Mouse (Mus musculus) embryonic fibroblast, embryonic 13.5 days (primary cell): ENCODE results near the gene Bcl11b. TPM values are rescaled to one million over a fixed set of nuclear protein-coding genes. Genes with fewer than 3 reads are reported as not detected.

ENCODE experiments used
- H3K27ac ChIP-seq: 2 replicates; pipeline ENCODE4 v1.5.1; 2012; ENCODE audit warnings: low read length, control low read depth, inconsistent platforms; ENCODE audit not compliant: insufficient read depth
- H3K4me1 ChIP-seq: 2 replicates; pipeline ENCODE4 v1.6.1; 2011; ENCODE audit warnings: low read length; ENCODE audit not compliant: control insufficient read depth, insufficient read depth
- H3K4me3 ChIP-seq: 2 replicates; pipeline ENCODE4 v1.5.1; 2011; ENCODE audit warnings: mild to moderate bottlenecking, control low read depth, low read length; ENCODE audit not compliant: insufficient read depth
- CTCF ChIP-seq: IDR thresholded peaks from 2 replicates; pipeline ENCODE4 v1.5.1; 2011; ENCODE audit warnings: mild to moderate bottlenecking, control low read depth, low read length, moderate library complexity, borderline replicate concordance; ENCODE audit not compliant: insufficient read depth
- POLR2A ChIP-seq: IDR thresholded peaks from 2 replicates; pipeline ENCODE4 v1.6.1; 2011; ENCODE audit warnings: low read depth, mild to moderate bottlenecking, control low read depth, low read length, moderate library complexity
- polyA plus RNA-seq: library from polyadenylated mRNA; stranded (reverse); fragments of >200 nt; gene quantifications from 2 replicates; pipeline ENCODE4 v1.2.4, GENCODE M21; 2011; ENCODE audit warnings: low read depth; ENCODE audit not compliant: missing spikeins, insufficient read length

Bcl11b gene
- 3.0 and 6.5 TPM in 2 replicates for polyA plus RNA-seq

DNA sequence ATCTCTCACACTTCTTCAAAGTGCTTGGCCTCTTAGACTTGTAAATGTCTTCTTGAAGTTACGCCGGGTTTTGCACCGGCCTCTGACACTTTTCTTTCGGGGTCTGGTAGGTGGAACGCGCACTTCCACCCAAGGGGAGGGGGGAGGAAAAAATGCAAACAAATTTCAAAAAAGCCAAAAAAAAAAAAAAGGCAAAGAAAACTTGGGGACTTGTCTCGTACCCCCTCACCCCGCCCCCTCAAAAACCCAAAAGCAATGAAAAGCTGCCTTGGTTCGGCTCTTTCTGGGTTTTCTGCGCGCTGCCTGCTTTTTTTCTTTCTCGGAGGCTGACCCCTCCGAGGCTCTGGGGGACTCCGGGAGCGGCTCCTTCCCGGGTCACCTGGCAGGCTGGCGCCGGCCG is at the start of gene Bcl11b:
Bcl11b (minus strand) TSS at position 120 of the 400 bp plus-strand sequence.
- Histone ChIP-seq H3K27ac (peak within 1 kb of the TSS; percentile 58), H3K4me3 (peak within 1 kb of the TSS; percentile 53), H3K4me1 (peaks cover 2% of the 10 kb centered on the region; the same call in 1 of the 2 replicates)
- TF ChIP-seq POLR2A (no peak), CTCF (no peak)

DNA sequence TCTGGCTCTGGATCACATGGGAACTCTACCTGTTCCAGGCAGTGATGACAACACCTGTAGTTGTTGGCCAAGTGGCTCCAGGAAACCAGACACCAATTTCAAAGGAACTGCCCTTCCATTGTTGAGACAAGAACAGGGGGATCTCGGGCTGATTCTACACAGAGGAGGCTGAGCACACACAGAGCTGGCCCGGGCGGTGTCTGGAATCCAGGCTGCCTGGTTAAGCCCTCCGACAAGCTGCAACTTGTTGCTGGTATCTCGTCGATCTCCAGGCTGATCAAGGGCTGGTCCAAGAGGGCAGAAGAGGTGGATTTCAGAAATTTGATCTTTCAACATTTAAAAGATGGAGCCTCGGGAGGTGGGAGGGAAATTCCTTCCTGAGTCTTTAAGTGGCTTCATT is 47.6 kb upstream of the Bcl11b start:
- Histone ChIP-seq H3K4me1 (no peaks in the 10 kb centered on the region), H3K27ac (no peak overlapping the region), H3K4me3 (no peak overlapping the region)
- TF ChIP-seq CTCF (no peak), POLR2A (no peak)

DNA sequence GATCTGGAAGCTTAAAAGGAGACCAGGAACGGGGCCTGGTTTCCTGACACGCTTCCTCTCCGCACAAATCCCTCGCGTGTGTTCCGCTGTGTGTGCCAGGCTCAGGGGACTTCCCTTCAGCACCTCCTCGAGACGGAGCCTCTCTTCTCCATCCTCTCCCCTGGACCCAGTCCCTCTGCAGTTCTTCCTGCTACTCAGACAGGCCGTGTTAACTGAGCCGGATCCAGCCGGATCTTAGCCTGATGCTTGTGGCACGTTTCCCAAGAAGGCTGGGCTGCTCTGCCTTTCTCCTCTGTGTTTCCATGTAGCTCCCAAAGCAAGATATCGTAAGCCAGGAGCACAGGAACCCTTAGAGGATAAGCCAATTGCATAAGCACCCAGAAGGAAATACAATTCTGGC is 46.2 kb upstream of the Bcl11b start:
- Histone ChIP-seq H3K4me1 (no peaks in the 10 kb centered on the region), H3K27ac (no peak overlapping the region), H3K4me3 (no peak overlapping the region)
- TF ChIP-seq CTCF (no peak), POLR2A (no peak)

DNA sequence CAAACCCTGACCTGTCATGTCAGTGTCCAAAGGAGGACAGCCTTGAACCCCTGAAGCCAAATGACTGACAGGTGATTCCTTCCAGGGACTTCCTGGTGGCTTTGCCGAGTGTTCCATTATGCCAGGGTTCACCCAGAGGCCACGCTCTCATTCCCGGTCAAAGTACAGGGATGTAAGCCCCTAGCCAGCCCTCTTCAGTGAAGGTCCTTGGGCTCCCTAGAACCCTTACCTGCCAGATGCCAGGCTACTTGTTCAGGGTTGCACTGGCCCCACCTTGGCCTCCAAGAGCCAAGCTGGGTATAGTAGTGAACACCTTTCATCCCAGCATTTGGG is 38.8 kb upstream of the Bcl11b start:
- no peak for TF ChIP-seq POLR2A
- TF ChIP-seq CTCF: no peak
- no peak overlapping the region for H3K27ac ChIP-seq

DNA sequence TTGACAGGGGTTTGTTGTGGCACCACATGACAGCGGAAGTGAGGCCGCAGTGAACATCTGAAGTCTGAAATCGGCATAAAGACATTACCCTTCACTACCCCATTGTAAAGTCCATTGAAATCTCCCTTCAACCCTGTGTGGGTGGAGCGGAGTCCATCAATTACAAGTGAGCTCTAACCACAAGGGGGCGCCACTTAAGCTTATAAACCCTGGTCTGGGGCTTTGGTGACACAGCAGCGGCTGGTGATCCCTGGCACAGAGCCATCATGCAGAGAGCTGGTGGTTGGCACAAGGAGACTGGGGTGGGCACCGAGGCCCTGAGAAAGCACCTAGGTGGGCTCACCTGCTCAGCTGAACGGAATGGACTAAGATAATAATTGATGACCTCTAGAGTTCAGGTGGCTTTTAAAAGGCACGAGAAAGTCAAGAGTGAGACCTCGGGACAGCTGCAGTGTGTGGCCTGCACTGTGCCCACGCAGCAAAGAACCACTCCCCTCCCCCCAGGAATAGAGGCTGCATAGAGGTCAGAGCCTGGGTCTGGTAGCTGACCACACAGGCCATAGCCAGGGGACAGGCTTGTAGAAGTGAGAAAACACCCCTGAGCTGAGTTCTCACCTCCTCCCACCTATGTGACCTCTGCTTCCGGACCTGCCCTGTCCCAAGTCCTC is 38.3 kb upstream of the Bcl11b start:
- no peak overlapping the region for H3K27ac ChIP-seq
- 0 out of 2 replicates have a peak, but pooled peaks have one; percentile 19 for TF ChIP-seq CTCF
- TF ChIP-seq POLR2A: no peak
- H3K4me1 ChIP-seq: no peaks in the 10 kb centered on the region
- no peak overlapping the region for H3K4me3 ChIP-seq

More for the DNA sequence above, 38.8 kb upstream of the Bcl11b start:
- H3K4me3 ChIP-seq: no peak overlapping the region
- H3K4me1 ChIP-seq: no peaks in the 10 kb centered on the region

DNA sequence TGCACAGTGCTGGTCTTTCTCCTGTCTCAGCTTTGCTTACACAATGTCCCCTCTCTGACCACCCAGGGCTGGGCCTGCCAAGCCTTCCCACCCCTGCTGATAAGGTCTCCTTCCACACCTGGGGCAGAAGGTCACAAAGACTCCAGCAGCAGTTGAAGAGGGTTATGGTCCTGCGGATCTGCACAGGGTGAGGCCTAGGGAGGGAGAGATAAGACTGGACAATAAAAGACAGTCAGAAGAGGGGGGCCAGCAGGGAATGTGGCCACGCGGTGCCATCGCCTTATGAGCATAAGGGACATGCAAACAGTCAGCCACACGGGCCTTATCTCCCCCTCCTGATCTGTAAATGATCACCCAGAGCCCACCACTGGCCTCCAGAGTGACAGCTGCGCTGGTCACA is 34.0 kb upstream of the Bcl11b start:
- Histone ChIP-seq H3K4me1 (no peaks in the 10 kb centered on the region), H3K4me3 (no peak overlapping the region), H3K27ac (no peak overlapping the region)
- TF ChIP-seq POLR2A (no peak), CTCF (no peak)

DNA sequence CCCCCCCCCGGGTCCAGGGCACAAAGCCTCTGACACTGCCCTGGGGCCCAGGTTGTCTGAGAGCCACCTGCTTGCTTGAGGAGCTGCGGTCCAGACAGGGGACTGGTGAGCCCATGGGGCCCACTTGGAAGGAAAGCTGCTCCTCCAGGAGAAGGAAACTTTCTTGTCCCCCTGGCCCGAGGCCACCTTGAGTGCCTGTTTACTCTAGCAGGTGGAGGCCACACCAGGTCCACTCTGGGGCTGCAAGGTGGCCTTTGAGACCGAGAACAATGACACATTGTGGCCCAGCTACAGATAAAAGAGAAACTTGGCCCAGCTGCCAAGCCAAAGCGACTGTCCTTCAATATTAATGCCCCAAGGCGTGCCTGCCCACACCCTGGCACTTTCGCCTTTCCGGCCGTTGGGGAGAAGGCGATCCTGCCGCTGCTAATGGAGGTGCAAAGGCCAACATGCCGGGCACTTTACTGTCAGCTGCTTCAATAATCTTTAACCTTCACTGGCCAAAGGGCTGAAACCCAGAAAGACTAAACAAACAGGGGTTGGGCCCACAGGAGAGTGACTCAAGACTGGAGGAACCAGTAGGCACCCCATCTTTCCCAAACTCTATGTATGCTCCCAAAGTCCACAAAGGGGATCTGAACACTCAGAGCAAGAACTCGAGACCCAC is 32.1 kb upstream of the Bcl11b start:
- Histone ChIP-seq H3K4me3 (no peak overlapping the region), H3K27ac (no peak overlapping the region), H3K4me1 (no peaks in the 10 kb centered on the region)
- TF ChIP-seq POLR2A: no peak

DNA sequence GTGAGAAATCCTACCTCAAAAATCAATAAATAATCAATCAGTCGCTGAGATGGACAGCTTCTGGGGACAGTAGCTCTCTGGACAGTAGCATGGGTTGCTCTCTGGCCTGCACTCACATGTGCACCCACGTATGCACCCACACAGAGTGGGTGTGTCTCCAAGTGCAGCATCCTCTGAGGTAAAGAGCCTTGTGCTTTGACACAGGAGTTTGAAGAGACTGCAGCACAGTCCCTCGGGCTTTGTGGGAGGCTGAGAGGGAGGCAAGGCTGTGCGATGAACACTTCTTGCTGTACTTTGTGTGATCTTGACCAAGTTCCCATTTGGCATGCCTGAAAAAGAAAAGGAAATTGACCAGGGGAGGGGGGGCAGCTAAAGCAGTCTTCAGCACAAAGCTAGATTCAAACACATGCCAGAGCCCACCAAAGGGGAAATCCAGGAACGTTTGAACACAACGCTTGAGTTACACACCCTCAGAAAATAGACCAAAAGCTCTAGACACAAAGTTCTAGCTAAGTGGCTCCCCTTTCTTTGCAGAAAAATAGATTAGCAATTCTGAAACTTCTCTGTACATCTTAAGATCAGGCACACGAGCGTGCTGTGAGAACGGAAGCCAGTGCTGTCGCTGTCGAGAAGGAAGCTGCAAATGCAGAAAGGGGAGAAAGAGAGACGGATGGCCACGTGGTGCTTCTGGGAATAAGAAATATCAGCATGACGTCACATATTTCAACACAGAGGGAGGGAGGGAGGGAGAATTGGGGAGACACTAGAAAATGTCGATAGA is 19.6 kb upstream of the Bcl11b start:
- TF ChIP-seq CTCF (no peak), POLR2A (no peak)
- H3K27ac ChIP-seq: no peak overlapping the region

DNA sequence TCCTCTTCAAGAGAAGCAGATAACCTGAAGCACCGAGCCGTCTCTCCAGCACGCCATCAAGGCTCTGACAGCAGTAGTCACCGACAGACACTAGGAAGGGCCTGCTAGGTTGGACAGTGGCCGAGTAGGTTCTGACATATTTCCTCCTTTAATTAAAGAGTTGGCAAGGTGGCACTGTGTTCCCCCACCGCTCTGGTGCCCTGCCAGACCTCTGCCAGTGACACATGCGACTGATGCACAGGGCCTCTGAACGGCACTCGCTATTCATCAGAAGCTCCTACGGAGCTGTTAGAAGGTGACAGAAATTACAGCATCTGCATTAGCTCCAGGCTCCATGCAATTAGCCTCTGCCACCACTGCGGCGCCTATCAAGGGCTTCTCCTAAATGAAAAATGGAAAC is 8.6 kb upstream of the Bcl11b start:
- H3K4me3 ChIP-seq: no peak overlapping the region
- TF ChIP-seq POLR2A (no peak), CTCF (no peak)

More for the DNA sequence above, 19.6 kb upstream of the Bcl11b start:
- Histone ChIP-seq H3K4me1 (no peaks in the 10 kb centered on the region), H3K4me3 (no peak overlapping the region)

DNA sequence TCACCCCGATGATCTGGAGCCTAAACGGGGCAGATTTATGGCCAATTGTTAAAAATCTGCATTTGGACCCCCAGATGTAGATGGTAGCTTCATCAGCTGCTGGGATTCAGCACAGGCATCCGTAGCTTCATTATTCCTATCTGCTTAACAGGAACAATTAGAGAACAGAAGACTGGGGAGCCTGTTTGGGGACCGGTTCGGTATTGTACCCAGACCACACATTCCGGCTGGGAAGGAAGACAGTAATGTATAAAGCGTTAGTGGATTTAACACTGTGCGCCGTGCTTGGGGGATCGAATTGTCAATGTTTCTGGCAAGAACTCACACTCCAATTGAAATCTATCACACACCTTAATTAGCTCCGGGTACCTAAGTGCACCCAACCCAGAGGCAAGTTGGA is 6.9 kb upstream of the Bcl11b start:
- no peak for TF ChIP-seq POLR2A
- no peak for TF ChIP-seq CTCF
- Histone ChIP-seq H3K4me3 (no peak overlapping the region), H3K27ac (no peak overlapping the region), H3K4me1 (peaks cover 10% of the 10 kb centered on the region; the same call in 1 of the 2 replicates)

More for the DNA sequence above, 8.6 kb upstream of the Bcl11b start:
- Histone ChIP-seq H3K4me1 (peaks cover 10% of the 10 kb centered on the region; the same call in 1 of the 2 replicates), H3K27ac (no peak overlapping the region)
